Mouse (Mus musculus) left cerebral cortex, postnatal 10 days (tissue): Measurements from ENCODE around the gene Tnfrsf25. TPM values are rescaled to one million over a fixed set of nuclear protein-coding genes. Genes with fewer than 3 reads are reported as not detected.

ENCODE experiments used
- DNase-seq, 2 experiments: peaks; one replicate each; pipeline ENCODE4 v3.0.0; 2021 to 2022; ENCODE audit warnings: low spot score in 2 of 2, mixed read lengths in 1 of 2; ENCODE audit errors: extremely low spot score in 1 of 2
- intact Hi-C: fragments of 180-260 bp; cut with DNase I; formaldehyde crosslinking; loops from one replicate; pipeline ENCODE4 v1.15.1; 2025
- total RNA-seq, 2 experiments: library from RNA; stranded (reverse); gene quantifications; 2 replicates each; pipeline ENCODE4 v1.2.3; 2021

Tnfrsf25 gene
- total RNA-seq, 2 experiments from 2014 or later = 3.9 to 4.7 TPM

DNA sequence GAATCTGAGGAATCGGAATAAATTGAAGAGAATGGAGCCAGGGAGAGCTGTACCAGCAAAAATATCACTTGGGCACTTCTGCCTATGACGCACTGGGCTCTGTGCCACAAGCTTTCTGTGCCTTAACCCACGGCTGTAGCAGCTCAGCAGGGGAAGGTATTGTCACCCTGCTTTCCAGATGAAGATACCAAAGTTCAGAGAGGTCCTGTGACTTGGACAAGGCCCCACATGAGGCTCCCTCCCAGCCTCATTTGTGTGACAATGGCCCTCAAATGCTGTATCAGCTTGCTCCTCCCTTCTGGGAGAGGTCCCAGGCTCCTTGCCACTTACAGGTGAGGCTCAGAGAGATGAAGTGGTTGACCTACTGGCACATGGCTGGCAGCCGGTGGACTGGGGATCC lies 27.6 kb upstream of the Tnfrsf25 start:
- intact Hi-C loops = no loop called here
- DNase-seq = peak in 1 of 2 experiments; percentile 57

DNA sequence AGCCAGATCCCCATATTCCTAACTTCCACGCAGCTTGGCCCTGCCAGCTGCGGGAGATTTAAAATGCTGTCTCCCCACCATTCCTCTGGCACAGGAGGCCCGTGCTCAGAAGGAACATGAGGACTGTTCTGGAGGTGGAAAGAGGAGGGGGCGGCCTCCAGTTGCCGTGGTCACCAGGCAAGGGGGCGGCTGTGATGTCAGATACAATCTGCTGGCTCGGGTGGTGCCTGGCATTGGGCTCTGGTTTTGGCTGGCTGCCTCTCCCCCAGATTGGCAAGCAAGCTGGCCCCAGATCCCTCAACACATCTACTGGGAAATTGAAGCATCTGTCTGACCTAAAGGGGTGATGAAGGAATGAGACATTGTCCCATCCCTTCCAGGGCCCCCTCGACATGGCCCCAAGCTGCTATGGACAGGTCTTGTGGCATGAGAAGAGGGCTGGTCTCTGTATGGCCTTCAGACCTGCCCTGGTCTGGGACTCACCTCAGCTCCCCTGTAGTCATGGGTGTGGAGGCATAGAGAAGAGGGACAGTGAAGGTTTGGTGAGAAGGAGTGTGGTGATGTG lies 27.1 kb upstream of the Tnfrsf25 start:
- intact Hi-C loops = no loop called here

DNA sequence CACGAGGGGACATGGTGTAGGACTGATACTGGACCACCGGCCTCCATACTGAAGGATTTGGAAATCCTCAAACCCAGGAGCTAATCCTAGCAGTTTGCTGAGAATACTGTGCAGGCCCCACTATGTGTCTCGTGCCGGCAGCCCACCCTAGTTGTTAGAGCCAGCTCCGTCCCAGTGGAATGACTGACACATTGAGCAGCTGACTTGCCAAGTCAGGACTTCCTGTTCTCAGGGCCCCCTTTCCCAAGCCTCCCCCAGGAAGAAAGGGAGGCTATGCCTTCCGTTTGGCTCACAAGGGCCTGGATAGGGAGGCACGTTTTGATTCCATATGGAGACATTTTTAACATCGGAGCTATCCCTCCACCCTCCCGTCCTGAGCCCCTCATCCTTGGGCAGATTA lies 25.5 kb upstream of the Tnfrsf25 start:
- intact Hi-C loops = no loop called here
- no peak for DNase-seq

More for the DNA sequence above, 27.1 kb upstream of the Tnfrsf25 start:
- DNase-seq = peak; percentile 73 to 83

DNA sequence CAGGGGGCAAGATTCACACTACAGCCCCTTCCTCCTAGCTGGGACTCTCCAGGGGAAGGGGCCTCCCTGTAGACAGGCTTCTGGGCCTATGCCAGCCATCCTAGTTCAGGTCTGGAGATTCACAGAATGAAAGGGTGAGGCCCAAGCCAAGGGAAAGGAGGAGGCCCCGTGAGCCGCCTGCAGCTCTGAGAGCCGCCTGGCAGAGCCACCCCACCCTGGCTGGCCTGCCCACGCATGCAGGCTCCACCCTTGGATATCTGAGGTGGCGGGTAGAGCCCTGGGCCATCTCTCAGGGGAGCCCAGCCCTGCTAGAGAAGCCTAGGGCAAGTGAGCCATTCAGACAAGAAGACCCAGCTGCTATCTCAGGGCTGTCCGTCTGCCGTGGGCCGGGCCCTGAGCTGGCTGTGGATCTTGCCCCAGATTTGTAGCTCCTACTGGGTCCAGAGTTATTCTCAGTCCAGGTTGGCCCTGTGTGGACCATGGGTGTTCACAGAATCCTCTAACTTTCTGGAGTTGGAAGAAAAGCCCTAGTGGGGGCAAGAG lies 22.9 kb upstream of the Tnfrsf25 start:
- DNase-seq = no peak
- intact Hi-C loops = no loop called here

DNA sequence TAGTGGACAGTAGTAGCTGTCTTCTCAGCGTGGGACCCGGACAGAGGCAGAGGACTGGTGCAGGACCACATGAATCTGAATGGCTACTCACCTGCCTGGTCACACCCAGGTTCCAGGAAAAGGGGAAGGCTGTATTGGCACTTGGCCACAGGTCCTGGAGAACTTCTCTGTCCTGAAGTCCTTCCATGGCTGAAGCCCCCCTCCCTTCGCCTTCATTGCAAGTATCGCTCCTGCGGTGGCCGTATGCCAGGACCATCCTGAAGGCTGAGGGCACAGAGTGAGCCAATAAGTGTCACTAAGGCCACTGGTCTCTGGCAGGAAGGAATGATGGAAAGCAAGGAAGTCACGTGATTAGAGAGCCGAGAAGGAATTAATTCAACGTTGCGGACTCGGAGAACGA lies 21.5 kb upstream of the Tnfrsf25 start:
- intact Hi-C loops = no loop called here
- DNase-seq = peak in 1 of 2 experiments; percentile 58

DNA sequence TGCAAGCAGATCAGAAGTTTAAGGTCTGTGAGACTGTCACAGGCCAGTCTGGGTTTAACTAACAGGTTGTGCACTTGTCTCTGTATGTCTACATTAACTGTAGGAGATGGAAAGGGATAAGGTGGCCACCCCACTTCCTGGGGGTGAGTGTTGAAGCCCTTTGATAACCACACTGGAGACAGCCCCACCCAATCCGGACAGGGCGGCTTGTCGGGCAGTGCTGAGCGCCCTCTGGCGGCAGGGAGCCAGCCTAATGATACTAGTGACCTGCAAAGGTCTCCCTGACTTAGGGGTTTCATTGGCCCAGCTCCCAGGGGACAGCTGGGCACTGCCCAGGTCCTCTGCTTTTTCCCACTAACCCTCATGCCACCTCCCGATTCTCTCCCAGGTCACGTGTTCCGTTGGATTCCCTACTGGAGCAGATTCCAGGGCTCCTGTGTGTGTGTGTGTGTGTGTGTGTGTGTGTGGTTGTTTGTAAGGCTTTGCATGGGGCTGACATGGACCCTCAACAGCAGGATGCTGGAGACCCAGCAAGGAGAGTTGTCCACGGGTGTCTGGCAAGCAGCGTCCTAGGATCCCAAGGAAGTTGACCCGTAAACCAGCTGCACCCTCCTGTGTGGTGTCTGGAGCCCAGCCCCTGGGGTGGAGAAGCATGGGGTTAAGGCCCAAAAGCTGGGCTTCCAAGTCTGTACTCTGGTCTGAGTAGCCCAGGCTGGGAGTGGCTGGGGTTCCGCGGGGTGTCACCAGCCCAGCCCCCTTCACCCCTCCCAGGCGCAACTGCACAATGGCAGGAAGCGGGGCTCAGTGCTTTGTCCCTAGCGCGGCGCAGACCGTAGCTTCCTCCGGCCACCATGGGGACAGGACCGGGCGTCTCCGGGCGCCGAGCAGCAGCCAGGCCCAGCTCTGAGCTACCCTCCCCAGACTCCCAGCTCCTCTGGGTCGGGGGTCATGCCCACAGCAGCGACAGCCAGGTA lies 19.5 kb upstream of the Tnfrsf25 start:
- intact Hi-C loops = no loop called here
- peak in 1 of 2 experiments; percentile 90 for DNase-seq

DNA sequence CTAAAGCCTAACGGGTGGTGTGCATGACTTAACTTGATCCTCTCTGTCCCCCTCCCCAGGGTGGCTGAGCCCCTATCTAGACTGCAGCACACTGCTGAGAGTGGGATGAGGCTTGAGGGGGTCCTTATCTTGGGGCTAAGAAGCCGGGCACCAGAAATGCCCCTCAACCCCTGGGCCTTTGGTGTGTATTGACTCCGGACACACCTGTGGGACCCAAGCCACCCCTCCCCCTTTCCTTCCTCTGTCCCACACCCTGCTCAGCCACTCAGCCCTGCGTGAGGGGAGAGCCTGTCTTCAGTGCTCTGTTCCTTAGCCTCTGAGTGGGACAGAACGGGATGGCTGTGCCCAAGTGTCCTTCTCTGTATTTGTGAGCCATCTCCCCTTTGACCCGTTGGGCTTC lies 18.8 kb upstream of the Tnfrsf25 start:
- intact Hi-C loops = no loop called here
- peak in 1 of 2 experiments; percentile 74 for DNase-seq

DNA sequence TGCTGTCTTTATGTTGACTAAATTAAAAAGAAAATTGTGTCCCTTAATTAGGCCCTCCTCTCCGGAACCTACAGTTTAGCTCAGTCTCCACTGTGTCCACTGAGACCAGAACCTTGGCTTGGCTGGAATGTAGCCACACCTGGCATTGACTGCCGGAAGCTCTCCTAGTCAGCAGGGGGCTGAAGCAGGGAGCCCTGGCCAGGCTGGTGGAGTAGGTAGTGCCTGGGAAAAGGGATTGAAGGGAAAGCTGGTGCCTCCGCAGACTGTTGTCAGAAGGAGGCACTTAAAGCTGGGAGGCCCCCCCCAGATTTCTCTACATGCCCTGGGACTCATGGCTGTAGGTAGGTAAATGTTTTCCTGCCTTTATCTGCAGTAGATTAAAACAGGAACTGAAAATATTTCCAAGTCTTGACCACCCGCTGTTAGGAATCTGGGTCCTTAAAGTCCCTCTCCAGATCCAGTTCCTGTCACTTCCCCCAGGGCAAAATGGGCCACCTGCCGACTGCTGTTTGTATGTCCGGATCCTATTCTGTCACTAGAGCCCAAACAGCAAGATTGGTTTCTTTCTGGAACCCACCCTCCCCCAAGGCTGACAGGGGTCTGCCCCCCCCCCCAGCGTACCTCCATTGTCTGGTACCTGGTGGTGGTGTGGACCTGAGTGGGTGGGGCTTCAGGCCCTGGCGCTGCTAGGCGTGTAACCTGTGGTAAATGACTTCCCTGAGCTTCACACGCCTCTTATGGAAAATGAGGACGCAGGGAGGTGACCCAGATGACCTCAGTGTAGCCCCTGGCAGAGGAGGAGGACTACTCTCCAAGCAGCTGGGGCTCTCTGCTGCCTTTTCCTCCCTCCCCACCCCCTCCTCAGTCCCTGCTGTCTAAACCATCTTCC lies 17.6 kb upstream of the Tnfrsf25 start:
- intact Hi-C loops = no loop called here
- DNase-seq = peak in 1 of 2 experiments; percentile 78

DNA sequence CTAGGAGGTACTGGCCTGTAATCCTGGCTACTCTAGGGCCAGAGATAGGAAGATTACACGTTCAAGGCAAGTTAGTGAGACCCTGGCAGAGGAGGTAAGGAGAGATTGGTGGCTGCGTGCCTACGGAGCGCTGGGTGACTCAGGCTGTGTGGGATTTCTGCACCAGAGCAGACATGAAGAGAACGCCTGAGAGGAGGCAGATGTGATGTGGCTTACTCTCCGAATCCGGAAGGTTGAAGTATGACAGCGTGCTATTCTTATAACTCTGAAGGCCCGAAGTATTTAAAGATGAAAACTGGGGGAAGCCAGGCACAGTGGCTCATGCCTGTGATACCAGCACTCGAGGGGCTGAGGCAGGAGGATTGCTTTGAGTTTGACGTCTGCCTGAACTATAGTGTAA lies 15.2 kb upstream of the Tnfrsf25 start:
- DNase-seq = no peak
- intact Hi-C loops = no loop called here

DNA sequence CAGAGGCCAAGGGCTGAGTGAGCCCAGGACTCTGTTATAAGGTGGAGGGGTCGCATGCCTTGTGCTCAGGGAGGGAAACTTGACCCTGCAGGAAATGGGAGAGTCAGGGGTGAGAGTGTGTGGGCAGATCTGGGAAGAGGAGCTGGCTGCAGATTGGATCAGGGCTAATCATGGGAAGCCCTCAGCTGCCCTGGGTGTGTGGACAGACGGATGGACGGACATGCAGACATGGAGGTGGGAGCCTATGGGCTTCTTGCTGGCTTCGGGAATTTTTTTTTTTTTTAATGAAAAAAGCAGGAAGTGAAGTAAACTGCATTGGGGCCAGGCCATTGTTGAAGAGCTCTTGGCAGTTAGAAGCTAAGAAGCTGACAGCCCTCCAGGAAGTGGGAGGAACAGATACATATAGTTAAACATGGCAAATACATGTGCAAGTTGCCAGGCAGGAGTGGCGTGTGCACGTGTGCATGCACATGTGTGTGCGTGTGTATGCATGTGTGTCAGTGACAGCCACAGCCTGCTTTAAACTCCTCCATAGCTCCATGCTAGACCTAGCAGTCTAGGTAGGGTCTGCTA lies 14.6 kb upstream of the Tnfrsf25 start:
- intact Hi-C loops = no loop called here
- DNase-seq = no peak

DNA sequence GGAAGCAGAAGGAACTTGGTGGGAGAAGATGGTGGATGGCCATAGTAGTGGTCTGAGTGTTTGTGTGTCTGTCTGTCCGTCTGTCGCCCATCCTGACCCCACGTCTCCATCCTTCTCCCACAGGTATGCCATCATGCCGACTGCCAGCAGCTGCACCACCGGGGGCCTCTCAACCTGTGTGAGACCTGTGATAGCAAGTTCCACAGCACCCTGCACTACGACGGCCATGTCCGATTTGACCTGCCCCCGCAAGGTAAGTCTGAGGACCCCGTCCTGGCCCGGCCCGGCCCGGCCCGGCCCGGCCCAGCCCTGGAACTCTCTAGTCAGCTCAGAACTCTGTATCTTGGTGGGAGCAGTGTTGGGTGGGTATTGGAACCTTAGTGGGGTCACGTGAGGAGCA lies 13.8 kb upstream of the Tnfrsf25 start:
- intact Hi-C loops = no loop called here
- DNase-seq = no peak

DNA sequence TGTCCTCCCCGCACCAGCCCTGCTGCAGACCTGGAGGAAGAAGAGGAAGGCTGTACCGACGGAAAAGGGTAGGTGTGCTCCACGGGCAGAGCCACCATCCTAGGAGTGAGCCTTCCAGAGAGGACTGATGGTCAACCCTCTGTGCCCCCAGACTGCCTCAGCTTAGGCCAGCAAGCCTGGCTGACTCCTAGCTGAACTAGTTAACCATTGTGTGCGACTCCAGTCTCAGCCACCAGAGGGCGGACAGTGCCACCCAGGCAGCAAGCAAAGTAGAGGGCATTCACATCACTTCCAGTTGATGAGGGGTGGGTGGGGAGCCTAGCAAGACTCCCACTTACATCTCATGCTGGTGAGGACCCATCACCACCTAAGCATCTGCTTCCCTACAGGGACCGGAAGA lies 12.7 kb upstream of the Tnfrsf25 start:
- intact Hi-C loops = no loop called here
- DNase-seq = peak in 1 of 2 experiments; percentile 82

DNA sequence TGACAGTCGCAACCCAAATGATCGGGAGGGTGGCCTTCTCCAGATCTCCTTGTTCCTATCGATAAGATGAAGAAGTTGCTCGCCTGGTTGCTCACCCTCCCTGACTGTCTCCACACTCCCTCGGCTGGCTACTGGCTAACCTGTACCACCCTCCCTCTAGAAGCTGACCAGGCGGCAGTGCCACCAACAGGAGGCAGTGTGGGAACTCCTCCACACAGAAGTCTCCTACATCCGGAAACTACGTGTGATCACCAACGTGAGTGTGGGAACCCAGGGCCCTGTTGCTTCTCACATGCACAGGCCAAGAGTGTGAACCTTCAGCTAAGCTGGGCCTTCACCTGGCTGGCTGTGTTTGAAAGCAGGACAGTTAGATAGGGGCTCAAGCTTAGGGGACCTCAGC lies 9.0 kb upstream of the Tnfrsf25 start:
- DNase-seq = no peak
- intact Hi-C loops = no loop called here

DNA sequence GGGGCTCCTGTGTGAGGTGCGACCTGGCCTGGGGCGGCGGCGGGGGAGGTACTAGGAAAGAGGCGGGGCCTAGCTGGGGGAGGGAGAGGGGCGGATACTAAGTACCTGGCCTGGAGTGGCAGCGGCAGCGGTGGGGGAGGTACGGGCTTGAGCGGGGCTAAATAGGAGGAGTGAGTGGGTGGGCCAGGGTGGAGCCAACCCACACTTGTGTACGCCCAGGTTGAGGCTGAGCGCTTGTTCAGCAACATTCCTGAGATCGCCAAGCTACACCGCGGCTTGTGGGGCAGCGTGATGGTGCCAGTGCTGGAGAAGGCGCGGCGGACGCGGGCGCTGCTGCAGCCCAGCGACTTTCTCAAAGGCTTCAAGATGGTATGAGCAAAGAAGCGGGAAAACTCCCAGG lies 8.2 kb upstream of the Tnfrsf25 start:
- intact Hi-C loops = no loop called here
- DNase-seq = peak in 1 of 2 experiments; percentile 59

DNA sequence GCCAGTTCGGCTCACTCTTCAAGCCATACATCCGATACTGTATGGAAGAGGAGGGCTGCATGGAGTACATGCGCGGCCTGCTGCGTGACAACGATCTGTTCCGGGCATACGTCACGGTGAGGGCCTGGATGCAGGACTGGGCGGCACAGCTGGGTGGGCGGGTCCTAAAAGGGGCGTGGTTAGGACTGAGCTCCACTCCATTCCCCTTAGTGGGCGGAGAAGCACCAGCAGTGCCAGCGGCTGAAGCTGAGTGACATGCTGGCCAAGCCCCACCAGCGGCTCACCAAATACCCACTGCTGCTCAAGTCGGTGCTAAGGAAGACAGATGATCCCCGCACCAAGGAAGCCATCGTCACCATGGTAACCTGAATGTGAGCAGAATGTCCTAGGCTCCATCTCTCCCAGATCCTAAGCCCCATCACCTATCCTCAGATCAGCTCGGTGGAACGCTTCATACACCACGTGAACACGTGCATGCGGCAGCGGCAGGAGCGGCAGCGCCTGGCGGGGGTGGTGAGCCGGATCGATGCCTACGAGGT lies 7.7 kb upstream of the Tnfrsf25 start:
- intact Hi-C loops = no loop called here
- peak; percentile 65 to 77 for DNase-seq

DNA sequence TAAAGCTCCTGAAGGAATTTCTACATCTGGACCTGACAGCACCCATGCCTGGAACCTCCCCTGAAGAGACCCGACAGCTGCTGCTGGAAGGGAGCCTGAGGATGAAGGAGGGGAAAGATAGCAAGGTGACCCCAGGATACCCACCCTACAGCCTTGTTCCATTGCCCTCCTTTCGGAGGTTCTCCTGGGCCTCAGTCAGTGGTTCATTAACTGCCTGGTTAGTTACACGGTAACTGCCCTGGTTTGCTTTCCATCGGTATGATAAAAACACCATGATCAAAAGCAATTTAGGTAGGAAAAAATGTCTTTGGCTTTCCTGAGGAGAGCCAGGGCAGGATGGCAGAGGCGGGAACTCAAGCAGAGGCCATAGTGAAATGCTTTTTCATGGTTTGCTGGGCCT lies 7.1 kb upstream of the Tnfrsf25 start:
- DNase-seq = no peak

DNA sequence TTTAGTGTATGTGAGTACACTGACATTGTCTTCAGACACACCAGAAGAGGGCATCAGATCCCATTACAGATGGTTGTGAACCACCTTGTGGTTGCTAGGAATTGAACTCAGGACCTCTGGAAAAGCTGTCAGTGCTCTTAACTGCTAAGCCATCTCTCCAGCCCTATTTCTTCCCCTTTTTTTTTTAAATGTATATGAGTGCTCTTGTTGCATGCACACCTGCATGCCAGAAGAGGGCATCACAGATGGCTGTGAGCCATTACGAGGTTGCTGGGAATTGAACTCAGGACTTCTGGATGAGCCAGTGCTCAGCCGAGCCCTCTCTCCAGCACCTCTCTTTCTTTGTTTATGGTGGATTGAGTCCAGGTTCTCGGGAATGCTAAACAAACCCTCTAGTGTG lies 6.2 kb upstream of the Tnfrsf25 start:
- no peak for DNase-seq
- intact Hi-C loops = no loop called here

More for the DNA sequence above, 7.1 kb upstream of the Tnfrsf25 start:
- intact Hi-C loops = no loop called here

DNA sequence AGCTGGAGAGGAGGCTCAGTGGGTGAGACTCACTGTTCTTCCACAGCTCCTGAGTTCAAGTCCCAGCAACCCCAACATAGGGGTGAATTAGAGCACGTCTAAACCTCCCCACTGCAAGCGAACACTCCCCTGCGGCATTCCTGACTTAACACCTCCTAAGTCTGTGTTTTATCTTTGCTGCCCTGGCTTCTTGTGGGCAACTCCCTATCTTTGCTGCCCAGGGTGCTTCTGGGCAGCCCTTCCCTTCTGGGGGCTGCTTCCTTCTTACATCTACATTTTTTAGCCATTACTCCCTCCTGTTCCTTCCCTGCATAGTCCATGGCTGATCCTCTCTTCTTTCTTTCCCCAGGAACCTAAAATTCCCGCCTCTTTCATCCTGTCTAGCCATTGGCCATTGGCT lies 5.0 kb upstream of the Tnfrsf25 start:
- intact Hi-C loops = no loop called here
- DNase-seq = no peak
